Mouse (Mus musculus) adrenal gland, adult 18-20 months (tissue): Measurements from ENCODE around the gene Khdrbs1. TPM values are rescaled to one million over a fixed set of nuclear protein-coding genes. Genes with fewer than 3 reads are reported as not detected.

Experiments
- DNase-seq, 2 experiments: peaks; one replicate each; pipeline ENCODE4 v3.0.0; 2021 to 2022; ENCODE audit warnings: low spot score in 2 of 2
- microRNA-seq, 2 experiments: library from miRNA; unstranded; fragments of <30 nt; microRNA quantifications; one replicate each; pipeline ENCODE4 v1.2.0; 2021; ENCODE audit warnings: borderline number of aligned reads in 2 of 2
- total RNA-seq, 2 experiments: library from RNA; stranded (reverse); gene quantifications; 1 replicate in 1 of 2; 2 replicates in 1 of 2; pipeline ENCODE4 v1.2.3; 2021

Gene Khdrbs1
- total RNA-seq, 2 experiments from 2014 or later: 53.5 to 72.4 TPM

DNA sequence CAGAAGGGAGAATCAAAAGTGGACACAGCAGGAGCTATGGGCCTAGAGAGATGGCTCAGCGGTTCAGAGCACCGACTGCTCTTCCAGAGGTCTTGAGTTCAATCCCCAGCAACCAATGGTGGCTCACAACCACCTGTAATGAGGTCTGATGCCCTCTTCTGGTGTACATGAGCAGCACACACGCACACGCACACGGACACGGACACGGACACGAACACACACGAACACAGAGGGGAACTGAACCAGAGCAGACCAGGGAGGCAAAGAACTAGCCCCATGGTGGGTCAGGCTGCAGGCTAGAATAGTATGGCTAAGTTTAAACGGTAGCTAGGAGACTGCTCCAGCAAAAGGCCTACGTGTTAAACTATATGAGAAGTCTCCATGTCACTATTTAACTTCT, 60.3 kb downstream of the Khdrbs1 start:
- DNase-seq: no peak

- no peak for DNase-seq
These were observed 69.1 kb downstream of the Khdrbs1 start for GRCm38 (mm10) chr4:129672878-129673449.

GRCm38 (mm10) chr4:129672083-129672877, 69.8 kb downstream of the Khdrbs1 start, which contains the start of gene Kpna6:
Kpna6 (minus strand) TSS chr4:129672767.
- peak; percentile 91 to 93 for DNase-seq

DNA sequence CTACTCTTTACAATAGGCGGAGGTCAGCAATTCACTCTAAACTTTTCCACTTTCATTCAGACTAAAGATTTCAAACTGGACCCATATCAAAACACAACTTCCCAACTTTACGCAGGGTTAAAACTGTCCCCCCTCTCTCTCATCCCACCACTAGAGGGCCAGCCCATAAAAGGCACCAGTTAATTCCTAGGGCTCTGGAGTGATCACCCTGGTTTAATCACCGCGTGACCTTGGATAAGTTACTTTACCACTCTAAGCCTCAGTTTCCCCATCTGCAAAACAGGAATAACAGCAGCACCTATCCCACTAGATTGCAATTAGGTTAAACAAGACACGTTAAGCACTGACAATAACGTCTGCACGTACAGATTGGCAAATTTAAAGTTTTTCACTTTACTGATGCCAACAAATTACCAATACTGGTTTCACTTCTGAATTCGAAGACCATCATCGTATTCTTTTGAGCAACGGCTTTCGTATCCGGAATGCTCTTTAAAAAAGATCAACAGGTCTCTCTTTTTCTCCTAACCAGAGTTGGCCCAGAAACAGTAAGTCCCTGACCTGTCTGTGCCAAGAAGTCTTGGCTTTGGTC, 70.5 kb downstream of the Khdrbs1 start:
- peak; percentile 46 to 52 for DNase-seq

GRCm38 (mm10) chr4:129662255-129662813, 79.8 kb downstream of the Khdrbs1 start:
- DNase-seq: no peak

DNA sequence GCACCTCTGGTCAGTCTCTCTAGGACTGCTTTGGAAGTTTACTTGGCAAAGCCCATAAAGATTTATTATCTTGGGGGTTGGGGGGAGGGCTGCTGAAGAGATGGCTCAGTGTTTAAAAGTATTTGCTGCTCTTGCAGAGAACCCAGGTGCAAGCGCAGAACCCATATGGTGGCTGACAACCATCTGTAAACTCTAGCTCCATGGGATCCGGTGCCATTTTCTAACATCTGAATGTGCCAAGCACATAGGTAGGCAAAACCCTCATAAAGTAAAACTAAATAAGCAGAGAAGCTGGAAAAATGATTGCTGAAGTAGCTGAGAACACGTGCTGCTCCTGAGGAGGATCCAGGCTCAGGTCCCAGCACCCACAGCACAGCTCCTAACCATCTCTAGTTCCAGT, 80.5 kb downstream of the Khdrbs1 start:
- DNase-seq: no peak

GRCm38 (mm10) chr4:129654770-129655169, 87.3 kb downstream of the Khdrbs1 start:
- DNase-seq: no peak

Small RNA genes within 50 kb of the gene (microRNA-seq; reads per million reads assigned to microRNA genes)
- gene Gm28017 (0 reads per million in 2 experiments), gene Mir7016 (0.61 to 0.95 reads per million in 2 experiments)

Other genes with a start within 250 kb of the Khdrbs1 start
- gene Marcksl1, start 228.7 kb downstream of the Khdrbs1 start, total RNA-seq: 10 to 100 TPM; 29.3 to 30.4 TPM
- gene Hdac1, start 199.6 kb downstream of the Khdrbs1 start, total RNA-seq: 10 to 100 TPM; 38.9 to 48.2 TPM
- 1 to 10 TPM; 1.8 to 2.3 TPM for gene Lck, start 168.7 kb downstream of the Khdrbs1 start, total RNA-seq
- gene Fam167b, start 163.8 kb downstream of the Khdrbs1 start, total RNA-seq: 10 to 100 TPM; 28.2 to 31.4 TPM
- gene Eif3i, start 141.7 kb downstream of the Khdrbs1 start, total RNA-seq: 100 to 1,000 TPM; 174 to 175 TPM
- gene Tmem234, start 141.6 kb downstream of the Khdrbs1 start, total RNA-seq: 100 to 1,000 TPM in 1 of 2 experiments, 10 to 100 TPM in 1; 84.9 to 105 TPM
- 1 to 10 TPM; 1.5 to 1.7 TPM for gene Dcdc2b, start 128.0 kb downstream of the Khdrbs1 start, total RNA-seq
- gene Iqcc, start 123.2 kb downstream of the Khdrbs1 start, total RNA-seq: 10 to 100 TPM; 27.0 to 28.6 TPM
- gene Ccdc28b, start 118.4 kb downstream of the Khdrbs1 start, total RNA-seq: 10 to 100 TPM; 29.6 to 35.8 TPM
- 10 to 100 TPM; 63.5 to 69.2 TPM for gene Txlna, start 101.2 kb downstream of the Khdrbs1 start, total RNA-seq
- gene Kpna6, start 69.5 kb downstream of the Khdrbs1 start, total RNA-seq: 10 to 100 TPM; 92.4 to 96.3 TPM
- 10 to 100 TPM; 11.7 to 13.0 TPM for gene Tmem39b, start 45.5 kb downstream of the Khdrbs1 start, total RNA-seq
- gene Ptp4a2, start 68.9 kb upstream of the Khdrbs1 start, total RNA-seq: 100 to 1,000 TPM; 291 to 386 TPM
- under 1 TPM; 0.51 to 0.53 TPM for gene Spocd1, start 186.9 kb upstream of the Khdrbs1 start, total RNA-seq
- gene Adgrb2, start 242.6 kb upstream of the Khdrbs1 start, total RNA-seq: 10 to 100 TPM; 20.4 to 23.9 TPM